Mouse (Mus musculus) layer of hippocampus, adult 11-12 months (tissue): ENCODE measurements at regions not wholly inside any gene's neighbourhood (a gene's known extent, or its start where the extent isn't known, plus 50 kb on each side); places are given as distances from the start of the nearest gene placed in this dataset.

Experiments used
- DNase-seq: peaks from one replicate; pipeline ENCODE4 v3.0.0; 2022; ENCODE audit warnings: low spot score

DNA sequence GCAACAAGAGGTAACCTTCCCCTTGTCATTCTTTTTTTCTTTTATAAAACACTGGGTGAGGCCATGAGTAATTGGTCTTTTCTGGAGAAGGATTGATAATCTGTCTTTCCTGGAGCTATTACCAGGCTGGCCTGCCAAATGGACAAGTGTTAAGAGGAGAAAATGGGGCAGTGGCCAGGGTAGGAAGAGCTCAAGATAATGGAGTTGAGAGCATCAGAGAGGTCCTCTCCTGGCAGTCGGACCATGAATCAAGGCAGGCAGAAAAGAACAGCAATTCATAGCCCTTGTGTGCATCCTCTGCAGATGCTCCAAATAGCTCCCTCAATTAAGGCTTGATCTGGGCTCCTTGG is 208.2 kb downstream of the Rpl10-ps3 start:
- no peak for DNase-seq

DNA sequence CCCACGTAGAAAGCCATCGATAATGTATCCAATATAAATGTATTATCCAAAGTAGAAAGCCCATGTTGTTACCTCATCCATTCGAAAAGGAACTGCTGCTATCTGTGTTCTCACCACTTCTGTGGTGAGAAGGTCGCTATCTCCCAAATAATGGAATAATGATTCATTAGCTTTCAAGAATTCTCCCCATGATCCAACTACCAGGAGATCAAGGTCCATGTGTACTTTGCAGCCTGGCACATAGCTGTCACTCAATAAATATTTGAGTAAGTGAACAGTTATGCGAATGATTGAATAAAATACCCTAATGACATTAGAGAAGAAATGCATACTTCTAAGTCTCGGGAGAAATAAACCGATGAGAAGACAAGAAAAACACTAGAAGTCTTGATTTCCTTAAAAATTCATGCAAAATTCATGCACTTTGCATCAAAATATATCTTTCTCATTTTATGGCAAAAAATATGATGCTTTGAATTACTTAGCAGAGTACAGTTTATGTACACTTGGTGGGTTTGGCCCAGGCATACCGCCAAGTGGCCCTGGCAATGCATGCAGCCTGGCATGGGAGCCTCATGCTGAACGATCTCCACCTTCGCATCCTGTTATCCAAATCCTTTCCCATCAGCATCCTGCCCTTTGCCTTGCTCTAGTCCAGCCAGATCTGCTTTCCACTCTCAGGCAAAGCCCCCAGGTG is 208.7 kb downstream of the Rpl10-ps3 start:
- DNase-seq: no peak

DNA sequence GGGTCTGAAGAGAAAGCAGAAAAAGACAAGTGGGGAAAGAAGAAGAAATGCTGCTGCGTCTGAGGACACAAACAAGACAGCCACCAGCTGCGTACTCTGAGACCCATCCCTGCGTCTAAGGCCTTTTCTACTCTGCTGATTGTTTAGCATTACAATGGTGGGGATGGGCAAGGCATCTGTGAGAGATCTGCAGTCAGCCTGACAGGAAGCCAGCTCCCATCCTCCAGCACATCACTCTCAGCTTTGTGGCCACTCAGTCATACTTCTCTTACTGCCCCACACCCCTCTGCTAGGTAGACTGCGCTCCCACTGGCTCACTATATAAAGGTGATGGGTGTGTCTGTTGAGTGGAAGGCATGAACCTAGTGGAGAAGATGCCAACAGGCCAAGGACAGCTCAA is 220.5 kb downstream of the Rpl10-ps3 start:
- no peak for DNase-seq

DNA sequence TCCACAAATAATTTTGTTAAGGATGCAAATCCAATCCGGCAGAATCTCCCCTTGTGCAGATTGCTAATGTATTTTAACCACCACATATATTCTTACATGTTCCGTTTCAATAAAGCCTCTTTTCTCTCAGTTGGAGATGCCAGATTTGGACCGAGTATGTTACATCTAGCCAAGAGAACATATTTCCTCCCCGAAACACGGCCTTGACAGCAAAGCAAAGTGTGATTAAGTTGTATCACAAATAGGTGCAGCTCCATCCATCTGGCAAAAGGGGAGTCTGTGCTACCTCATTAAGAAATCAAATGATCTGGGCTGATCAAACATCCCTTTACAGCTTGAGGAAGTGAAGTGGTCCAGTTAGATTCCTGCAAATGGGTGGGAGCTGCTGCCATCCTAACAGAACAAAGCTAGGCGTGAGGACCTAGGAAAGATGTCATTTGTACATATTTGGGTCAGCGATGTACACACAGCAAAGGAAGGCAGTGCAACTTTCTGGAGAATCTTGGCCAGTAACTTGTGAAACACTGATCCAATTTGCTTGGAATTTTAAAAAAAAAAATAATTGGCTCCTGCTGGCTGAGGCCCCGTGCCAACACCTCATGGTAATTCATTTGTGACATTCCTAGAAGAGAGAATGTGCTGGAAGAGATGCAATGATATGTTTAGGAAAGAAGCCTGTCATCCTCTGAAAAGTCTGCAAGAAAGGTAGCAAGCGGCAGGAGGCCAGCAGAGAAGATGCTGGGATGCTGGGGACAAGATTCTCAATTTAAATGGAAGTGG is 223.8 kb downstream of the Rpl10-ps3 start:
- DNase-seq: peak; percentile 22

DNA sequence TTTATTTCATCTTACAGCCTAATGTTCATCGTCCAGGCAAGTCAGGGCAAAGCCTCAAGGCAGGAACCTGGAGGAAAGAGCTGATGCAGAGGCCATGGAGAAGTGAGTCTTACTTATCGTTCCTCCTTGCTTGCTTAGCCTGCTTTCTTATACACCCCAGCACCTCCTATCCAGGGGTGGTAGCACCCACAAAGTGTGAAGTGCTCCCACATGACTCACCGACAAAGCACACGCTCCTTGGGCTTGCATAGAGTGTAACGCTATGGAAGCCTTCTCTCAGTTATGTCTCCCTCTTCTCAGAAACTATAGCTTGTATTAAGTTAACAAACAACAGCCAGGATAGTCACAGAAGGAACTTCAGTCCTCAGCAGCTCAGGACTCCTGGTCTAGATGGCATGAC is 225.4 kb downstream of the Rpl10-ps3 start:
- DNase-seq: no peak

DNA sequence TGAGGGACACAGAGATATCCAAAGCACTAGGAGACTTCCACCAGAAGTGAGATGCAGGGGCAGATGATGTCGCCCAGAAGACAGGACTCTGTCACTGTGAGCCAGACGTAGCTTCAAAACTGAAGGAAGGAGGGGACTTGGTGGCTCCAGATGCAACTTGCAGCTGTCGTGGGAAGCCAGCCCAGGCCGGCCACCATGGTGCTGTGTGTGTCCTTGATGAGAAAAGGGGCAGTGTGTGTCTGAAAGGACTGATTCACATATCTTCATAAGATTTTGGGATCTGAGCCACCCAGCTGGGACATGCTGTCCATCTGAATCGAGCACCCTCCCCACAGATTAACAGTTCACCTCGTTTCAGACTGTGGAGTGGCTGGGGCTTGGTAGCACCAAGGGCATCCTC is 226.2 kb downstream of the Rpl10-ps3 start:
- DNase-seq: peak; percentile 71

DNA sequence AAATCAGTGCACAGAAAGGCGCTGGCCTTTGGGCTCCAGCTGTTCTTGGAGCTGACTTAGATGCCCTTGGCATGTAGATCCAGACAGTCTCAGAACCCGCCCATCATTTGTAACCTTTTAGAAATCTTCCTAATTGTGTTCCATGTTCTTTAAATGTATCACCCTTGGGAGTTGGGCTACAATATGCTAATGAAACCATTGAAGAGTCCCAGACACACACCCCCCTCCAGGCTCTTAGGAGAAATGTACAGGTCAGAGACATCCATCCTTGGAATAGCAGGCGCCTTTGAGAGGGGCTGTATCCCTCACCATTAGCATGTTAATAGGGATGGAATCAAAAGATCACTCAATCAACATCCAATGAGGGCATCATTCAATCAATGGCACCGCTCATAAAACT is 238.2 kb downstream of the Rpl10-ps3 start:
- no peak for DNase-seq

DNA sequence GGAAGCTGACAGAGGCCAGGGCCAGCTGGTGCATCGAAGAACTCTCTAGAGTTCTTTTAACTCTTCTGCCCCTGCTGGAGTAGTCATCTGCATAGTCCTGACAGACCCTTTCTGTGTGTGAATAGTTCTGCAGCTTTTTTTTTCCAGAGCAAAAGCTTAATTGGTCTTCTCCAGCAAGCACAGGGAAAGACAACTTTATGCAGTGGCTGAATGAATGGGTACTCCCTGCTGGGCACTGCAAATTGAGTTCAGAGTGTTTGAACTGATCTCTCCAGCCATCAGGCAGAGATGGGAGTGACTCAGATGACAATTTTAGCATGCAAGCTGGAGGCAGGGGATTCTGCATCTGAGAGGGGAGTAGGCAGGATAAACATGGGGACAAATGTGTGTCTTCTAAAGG is 242.0 kb downstream of the Rpl10-ps3 start:
- no peak for DNase-seq

DNA sequence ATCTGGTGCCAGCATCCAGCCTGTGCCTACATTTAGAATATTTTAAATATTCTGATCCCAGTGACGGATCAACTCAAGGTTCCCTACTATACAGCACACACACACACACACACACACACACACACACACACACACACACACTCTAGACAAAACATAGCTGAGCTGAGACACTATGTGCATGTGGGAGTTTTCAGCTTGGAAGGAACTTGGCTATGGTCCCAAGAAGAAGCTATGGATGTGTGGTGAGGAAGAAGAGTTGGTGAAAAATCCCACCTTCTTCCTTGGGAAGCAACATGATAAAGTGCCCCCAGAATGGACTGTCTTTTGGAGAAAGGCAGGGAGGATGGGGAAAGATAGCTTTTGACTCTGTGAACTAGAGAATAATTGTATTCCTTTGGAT is 243.7 kb downstream of the Rpl10-ps3 start:
- DNase-seq: no peak

DNA sequence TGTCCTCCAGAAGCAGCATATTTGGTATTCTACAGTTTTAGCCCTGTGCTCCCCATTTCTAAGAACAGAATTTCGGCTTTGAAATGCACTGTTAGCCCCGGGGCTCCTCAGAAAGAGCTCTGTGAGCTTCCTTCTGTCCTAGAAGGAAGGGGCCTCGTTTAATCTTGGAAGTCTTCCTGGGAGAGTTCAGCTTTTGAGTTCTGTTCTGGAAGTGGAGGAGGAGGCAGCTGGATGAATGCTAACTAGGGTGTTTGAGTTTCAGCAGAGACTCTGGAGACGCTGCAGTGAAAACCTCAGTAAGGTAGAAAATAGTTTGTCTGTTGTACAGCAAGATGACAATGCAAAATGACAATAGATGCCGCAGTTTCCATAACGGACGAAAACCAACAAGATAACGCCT is 253.8 kb downstream of the Rpl10-ps3 start:
- no peak for DNase-seq

DNA sequence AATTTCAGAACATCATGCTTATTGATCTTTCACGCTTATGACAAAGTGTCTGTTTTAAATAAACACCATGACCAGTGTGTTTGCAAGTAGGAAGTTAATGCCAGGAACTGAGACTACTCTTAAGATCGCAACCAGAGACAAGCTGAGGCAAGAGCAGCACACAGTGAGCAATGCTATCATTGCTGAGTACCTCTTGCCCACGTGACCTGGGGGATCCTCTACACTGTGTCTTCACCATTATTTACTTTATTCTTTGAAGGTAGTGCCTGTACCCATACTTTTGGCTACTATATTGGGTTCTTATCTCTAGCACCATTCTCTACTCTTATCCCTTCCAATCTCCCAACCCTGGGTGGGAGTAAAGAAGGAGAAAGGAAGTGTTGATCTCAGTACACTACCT is 254.9 kb downstream of the Rpl10-ps3 start:
- DNase-seq: no peak

DNA sequence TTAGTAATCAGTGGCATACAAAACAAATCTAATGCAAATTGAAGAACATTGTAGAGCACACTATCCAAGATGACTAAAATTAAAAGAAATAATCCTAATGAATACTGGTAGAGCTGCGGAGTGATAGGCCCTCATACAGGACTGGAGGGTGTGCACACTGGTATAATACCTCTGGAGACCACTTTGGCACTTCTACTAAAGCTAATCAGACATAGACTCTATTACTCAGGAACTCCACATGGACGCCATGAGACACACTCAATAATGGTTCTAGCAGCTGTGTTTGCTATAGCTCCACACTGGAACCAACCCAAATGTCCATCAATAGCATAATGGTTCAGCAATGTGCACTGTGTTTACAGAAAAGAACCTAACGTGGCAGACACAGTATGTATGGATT is 264.6 kb downstream of the Rpl10-ps3 start:
- DNase-seq: no peak

DNA sequence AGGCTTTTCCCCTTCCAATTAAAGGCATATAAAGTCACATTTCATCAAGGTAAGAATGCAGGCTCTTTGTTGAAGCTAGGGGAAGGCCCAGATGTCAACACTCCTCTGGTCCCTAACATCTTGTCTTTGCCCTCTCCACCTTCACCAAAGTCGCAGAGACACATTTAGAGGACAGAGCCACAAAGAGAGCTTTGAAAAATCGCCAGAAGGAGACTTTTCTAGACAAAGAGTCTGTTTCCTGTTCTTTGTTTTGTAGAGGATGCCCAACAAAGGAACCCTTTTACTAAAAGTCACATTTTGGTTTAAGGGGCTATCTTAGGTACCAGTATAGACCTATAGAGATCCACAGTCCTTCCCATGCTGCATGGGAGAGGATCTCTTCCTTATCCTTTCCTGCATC is 269.9 kb upstream of the Ncam1 start:
- no peak for DNase-seq

DNA sequence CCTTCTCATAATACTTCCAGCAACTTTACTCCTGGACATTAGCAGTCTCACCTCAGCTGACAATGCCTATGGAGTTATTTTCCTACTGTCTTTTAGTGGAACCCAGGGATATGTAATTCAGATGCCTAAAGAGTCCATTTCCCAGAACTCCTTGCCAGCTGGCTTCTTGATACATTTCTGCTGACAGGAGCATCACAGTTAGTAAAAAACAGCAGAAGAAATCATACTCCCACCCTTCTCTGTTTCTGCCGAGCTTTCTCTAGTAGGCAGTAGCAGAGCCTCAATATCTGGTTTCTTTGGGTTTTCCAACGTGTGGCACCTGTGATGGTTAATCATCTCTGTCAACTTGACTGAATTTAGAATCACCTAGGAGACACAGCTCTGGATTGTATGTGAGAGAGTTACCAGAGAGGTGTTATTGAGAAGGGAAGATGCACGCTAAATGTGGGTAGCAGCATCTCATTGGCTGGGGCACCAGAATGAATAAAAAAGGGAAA is 269.1 kb upstream of the Ncam1 start:
- DNase-seq: no peak

DNA sequence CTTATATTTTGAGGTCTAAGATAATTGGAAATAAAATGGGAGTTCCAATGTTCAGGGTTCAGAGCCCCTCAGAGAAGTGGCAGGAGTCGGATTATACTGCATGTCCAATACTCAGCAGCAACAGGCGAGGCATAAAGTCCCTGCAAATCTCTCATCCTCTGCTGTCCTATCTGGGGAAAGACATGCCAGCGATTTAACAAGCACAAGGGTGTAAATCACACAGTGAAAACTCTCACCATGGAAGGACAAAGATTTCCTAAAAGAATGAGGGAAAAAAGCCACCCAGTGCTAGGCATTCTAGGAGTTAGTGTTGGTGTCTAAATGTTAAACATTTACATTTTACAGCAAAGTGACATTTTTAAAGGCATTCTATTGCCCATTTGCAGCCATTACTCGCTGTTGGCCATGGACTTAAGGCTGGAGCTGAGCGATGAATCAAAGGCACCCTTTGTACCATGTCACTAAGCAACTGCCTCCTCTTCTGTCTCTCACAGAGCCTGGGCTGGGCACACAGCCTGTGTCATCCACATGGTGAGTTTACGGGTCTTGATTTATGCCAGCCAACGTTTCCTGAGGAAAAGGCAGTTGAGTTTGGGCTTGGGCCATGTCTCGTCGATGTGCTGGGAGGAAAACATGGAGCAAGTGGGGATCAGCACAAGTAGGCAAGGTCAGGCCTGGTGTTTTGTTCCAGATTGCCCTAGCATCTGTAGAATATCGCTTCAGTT is 265.9 kb upstream of the Ncam1 start:
- peak; percentile 60 for DNase-seq

DNA sequence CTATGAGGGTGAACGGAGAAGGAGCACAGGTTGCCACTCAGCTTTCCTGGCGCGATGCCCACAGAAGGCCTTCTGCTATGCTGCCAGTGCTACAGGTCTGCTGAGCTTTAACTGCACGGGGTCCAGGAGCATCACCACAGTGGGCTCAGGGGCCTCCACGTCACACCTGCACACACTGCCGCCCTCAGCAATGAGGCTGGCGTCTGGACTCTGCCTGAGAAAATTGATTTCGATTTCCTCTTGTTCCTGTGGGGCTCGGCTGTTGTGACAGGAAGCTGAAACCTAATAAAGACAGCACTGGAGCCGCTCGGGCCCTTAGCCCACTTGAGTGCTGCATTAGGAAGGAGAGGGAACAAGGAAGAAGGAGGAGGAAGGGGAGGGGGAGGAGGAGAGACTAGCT is 239.5 kb upstream of the Ncam1 start:
- no peak for DNase-seq

DNA sequence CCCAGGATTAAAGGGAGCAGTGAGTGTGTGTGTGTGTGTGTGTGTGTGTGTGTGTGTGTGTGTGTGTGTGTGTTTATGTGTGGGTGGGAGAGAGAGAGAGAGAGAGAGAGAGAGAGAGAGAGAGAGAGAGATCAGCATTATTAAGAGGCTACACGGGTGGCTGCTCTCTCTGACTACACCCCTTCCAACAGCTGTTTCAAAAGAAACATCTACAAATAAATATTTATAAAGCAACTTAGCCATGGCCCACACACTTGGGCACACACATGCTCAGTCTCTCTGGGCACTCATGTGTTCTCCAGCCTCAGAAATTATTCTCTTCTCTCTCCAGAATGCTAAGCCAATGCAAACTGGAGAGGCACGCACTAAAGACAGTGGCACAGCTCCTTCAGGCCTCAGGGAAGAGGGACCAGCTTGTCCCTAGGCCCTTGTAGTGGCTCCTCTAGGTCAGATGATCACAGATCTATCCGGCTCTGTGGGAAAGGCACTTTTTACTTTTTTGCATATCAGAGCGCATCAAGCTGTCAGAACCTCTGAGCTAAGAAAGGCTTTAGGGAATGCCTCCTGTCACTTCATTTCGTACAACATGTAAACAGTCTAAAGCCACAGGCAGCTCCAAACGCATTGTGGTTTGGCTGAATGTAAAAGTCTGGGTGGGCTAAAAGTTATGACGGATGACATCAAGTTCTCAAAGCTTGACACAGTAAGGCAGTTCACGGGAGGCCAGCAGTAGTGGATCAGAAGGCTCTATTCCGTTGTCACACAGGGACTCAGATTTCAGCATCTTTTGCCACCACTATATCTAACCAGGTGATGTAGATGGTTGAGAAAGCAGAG is 233.8 kb upstream of the Ncam1 start:
- no peak for DNase-seq

DNA sequence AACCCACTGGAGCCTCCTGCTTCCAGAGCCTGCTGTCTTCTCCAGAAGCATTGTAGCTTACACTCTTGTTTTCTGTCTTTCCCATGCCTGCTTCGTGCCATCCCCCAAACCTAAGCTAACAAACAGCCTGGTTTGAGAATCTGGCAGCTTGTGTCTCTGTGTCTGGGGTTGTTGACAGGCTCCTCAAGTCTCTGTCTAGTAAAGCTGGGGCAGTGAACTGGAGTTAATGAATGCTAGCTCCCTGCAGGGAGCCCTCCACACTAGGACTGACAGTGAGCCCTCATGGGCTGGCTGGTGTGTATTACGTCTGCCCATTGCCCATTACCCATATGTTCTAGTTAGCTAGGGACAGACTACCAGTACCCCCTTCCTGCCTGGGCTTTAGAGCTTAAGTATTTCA is 232.6 kb upstream of the Ncam1 start:
- no peak for DNase-seq

DNA sequence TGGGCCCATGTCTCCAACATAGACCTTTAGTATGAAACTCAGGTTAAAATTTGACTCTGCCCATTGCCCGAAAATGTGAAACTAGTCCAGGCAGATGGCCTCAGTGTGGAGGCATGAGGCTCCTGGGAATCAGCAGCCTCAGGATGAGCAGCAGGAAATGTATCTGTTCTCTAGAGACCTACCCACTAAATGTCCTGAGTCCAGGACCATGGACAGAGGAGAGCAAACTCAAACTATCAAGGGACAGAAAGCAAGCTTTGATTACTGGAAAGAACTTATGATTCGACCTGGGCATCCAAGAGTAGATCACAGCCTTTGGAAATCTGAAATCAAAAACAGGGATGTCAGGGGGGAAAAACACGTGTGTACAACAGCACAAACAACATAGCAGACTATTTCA is 230.3 kb upstream of the Ncam1 start:
- no peak for DNase-seq

DNA sequence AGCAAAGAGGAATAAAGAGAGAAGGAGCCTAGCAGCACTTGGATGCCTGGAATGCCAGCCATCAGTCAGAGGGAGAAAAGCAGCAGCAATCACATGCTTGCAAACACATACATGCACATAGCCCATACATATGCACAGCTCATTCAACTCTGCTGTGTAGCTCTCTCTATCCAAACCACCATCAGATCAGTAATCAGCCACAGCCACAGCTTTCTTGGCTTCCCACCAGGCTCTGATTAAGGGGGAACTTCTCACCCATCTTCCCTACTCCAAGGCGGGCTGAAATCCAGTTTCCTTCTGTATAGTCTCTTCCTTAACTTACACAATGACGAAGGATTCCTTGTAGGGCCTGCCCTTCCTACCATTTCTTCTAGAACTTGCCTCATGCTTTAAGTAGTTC is 229.8 kb upstream of the Ncam1 start:
- DNase-seq: no peak

DNA sequence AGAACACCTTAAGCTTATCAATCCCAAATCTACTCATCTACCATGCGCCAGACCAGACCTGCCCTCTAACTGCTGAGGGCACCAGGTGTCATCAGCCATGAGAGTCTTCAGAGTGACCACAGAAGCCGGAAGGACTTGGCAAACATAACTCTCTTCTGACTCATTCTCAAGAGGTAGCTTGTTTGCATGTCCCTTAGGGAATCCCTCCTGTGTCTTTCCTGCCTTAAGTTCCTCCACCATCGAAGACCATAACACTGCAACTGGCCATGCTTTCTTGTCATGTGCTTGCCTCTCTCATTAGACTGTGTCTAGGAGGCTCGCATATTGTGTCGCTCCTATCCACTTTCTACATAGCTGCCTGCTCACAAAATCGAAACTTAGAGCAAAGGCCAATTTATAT is 226.1 kb upstream of the Ncam1 start:
- no peak for DNase-seq

DNA sequence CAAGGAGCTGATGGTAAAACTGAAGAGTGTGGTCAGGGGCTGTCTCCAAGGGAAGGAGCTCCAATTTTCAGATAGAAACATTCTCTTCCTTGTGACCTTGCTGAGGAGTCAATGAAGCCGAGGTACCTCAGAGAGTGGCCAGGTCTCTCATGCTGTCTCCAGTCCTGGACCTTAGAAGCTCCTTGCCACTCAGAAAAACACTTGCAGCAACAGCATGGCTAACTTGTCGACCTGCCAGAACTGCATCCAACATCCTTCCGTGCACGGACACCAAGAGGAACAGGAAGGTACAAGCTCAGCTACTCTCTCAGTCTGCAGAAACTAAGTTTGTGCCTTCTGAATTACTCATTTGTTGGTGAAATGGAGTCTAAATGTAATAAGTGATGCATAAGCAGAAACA is 214.9 kb upstream of the Ncam1 start:
- no peak for DNase-seq
